Mouse (Mus musculus): ENCODE results near the gene Wars2.

Wars2 gene

DNA sequence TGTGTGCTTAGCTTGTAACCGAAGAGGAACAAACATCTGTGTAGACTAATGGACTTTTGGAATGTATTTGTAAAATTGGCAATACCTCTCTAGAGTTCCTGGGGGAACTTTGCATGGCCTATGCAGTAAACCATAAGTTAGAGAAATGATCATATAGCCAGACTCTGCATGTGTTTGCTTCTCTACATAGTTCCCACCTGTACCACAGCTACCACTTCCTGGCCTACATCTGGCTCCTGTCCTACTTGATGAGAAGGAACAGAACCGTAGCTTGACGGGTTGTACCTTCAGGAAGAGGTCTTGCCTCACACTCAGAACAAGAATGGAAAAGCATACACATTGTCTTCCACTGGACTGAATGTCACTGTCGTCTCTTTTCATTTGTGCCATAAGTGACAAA lies 52.7 kb downstream of the Wars2 start:
- DNase-seq, result no peak

DNA sequence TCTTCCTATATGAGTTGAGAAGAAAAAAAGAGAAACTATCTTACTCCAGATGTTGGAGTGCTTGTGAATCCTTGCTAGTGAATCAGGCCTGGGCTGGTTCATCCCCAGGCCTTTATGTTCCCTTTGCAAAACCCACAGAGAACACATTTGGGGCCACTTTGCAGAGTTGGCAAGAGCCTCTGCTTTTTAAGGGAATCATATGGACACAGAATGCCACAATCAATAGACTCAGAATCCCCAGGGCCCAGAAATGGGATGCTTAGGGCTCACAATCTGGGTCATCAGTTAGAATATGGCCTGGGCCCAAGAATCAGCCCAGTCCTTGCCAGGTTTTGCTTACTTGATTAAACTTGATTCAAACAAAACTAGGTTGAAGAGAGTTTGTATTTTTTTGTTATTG lies 62.5 kb downstream of the Wars2 start:
- peak; percentile 10 to 17 for DNase-seq

DNA sequence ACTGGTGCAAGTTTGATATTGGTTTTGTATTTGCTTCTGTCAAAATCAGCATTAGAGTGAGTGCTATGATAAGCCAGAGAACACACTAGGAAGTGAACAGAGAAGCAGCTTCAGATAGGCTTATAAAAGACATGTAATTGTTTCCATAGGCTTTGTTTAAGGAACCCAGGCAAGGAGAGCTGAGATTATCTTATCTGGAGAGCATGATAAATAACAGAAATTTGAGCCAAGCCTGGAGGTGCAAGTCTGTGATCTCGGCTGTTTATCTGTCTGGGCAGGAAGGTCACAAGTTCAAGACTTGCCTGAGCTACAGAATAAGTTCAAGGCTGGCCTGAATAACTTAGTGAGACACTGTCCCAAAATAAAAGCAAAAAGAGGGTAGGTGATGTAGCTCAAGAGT lies 67.5 kb downstream of the Wars2 start:
- DNase-seq, result no peak

DNA sequence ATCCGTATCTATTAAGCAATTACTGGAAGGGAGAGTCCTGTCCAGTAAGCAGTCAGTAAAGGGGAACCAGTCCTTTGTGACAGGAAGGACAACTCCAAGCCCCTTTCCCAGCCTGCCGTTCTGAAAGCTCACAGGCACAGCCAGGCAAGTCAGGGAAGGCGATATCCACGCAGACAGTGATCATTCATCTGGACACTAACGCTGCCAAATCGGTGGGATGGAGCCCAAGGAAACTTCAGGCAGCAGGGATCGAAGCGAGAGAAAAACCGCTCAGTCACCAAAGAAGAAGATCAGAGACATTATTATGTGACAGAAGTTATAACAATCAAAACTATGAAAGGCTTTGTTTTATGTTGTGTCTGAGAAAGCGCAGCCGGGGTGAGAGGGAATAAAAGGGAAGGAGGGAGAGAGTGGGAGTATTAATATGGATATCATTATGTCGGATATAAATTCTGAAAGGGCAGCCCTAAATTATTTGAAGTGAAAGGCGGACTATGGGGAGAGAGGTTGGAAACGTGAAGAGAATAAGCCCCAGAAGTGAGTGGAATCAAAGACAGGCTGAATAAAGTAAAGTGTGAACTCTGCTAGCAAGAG lies 70.3 kb downstream of the Wars2 start:
- peak in 1 of 2 experiments; percentile 4 for DNase-seq

DNA sequence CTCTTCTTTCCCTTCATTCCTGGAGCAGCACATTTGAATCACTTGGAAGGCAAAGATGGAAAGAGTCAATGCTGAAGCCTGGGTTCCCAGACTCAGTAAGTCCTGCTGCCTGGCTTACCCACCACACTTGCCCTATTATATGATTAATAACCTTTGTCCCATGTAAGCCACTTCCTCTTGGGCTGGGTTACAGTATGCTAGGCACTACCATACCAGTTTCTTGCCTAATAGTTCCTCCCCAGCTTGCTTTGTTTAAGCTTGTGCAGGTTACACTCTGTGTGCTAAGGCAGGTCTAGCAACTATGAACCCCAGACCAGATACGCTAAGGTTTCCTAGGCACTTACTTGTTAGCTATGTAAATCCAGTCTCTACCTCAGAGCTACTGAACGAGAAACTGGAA lies 86.9 kb downstream of the Wars2 start:
- DNase-seq, result no peak

DNA sequence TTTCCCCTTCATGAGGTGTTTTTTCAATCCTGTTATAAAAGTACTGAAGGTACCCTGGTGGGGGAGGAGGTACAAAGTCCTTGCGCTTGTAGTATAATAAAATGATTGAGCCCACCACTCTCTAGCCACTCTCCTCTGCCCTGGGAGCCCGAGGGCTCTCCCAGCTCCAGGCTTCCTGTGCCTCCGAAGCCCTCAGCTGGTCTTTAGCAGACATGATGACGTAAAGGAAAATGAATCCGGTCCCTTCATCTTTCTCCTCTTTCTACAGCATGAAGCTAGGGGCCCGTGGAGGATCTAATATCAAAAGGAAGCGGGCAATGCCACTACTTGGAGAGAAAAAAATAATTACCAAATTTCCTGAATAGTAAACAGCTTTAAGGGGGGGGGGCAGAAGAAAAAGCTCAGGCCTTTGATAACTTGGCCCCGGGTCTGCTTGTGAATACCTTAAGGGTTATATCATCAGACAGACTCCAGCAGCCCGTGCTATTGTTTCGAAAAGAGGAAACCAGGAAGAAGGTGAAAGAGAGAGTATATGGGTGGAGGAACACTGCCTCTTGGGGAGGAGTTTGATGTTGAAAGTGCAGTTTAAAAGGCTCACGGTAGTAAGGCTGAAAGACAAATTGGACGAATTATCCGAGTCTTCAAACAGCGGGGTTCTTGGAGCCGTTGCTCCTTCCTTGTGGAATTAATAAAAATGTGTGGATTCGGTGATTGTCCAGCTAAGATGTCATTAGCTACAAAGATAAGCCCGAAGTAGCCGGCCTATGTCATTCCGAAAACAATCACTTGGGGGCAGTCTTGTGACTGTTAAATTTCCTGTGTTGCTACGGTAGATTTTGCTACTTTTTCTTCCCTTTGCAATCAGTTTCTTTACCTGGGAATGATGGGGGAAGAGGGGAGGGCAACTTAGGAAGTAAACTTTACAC lies 92.8 kb downstream of the Wars2 start:
- DNase-seq, result peak; percentile 83

DNA sequence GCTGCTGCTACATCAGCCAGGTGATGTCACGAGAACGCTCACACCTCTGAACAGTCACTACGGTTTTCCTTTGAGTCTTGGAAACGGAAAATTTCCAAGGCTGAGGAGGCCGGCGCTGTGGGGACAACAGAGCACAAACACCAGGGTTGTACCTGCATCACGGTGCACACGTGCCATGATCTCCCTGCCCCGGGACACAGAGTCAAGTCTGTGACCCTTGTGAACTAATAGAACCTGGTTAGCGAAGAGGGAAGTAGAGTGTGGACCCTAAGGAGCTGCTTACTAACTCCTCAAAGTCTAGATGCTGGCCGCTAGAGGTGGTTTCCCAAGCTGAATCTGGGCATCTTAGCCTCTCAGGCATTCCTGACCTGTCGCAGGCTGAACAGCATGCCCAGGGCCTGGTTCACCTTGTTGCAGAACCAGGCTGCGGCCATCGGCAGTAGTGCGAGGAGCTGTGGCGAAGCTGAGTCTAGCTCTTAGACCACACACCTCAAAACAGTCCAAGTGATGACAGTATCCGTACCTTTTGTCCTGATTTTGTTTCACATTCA lies 93.5 kb downstream of the Wars2 start:
- DNase-seq, result peak in 1 of 2 experiments; percentile 17

DNA sequence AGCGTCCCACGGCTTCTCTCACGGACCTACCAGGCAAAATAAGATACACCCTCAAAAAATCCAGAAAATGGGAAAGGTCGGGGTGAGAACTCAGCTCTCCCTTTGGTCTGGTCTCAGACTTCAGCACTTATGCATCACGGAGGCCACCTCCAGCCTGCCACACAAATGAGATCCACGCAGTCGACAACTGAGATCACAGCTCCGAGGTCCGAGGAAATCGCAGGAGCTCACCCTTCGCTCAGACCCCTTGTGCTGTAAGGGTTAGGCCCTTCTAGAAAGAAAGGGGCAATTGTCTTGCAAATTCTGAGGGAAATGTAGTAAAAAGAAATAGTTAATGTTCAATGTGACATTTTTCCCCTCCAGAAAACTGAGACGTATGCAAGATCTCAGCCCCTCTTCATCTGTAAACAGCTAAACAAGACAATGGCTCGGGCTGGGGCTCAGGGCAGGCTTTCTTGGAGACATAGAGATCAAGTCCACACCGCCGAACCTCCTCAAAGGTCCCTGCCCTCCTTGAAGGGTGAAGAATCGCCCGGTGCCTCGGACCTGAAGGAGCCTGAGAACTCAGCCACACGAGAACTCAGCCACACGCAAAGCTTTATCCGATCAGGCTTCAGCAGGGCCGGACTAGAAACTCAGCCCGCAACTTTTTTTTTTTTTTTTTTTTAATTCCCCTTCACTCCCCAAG lies 94.4 kb downstream of the Wars2 start:
- no peak for DNase-seq

DNA sequence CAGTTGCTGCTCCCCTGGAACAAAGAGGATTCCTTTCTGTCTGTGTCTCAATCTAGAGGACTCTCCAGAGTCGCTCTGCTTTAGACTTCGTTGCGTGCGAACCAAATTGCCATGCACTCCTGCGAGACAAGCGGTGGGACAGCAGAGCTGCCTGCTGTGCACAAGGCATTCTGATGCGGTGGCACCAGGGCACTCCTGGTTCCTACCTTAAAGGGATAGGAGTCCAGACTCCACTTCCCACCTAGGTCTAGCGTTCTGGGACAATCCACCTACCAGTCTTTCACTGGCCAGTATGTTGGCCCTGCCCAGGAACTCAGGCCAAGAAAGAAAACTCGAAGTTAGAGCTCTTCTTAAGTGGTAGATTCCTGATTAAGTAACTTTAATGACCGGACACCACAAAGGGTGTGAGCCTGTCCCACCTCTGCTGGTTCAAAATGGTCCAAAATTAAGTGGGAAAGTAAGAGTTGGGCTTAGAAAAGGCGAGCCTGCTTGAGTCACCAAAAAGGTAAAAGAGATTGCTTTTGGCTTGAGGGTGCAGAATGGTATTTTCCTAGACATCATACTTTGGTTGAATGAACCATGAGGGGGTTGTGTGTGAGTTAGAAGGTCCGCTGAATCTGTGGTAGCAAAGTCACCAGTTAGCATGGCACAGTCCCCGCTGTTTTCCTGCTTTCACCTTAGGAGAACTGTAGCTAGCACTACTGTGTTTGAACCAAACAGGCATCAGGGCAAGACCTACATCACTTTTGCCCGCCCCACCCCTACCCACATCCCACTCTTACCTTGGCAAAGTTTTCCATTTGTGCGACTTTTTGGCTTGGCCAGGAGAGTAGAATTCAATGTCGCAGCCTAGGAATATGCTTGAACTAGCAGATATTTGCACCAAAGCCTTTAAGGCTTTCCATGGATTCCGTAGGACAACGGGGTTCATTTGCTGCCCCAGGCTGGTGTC lies 95.2 kb downstream of the Wars2 start:
- peak in 1 of 2 experiments; percentile 6 for DNase-seq

DNA sequence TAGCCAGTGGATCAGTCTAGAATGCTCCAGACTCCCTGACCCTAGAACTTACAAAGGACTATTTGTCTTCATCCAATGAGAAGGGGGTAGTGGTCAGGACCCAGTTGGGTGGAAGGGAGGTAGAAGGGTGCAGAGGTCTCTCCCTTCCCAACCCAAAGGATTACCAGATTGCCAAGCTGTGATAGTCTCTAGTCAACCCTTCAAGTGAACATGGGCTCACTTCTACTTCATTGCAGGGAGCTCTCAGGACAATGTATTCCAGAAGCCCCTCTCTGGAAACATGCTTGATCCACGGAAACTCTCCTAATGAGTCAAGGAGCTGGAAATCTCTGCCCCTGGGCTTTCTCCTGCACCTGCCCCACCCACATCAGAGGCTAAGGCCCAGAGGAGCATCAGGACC lies 97.8 kb downstream of the Wars2 start:
- no peak for DNase-seq

DNA sequence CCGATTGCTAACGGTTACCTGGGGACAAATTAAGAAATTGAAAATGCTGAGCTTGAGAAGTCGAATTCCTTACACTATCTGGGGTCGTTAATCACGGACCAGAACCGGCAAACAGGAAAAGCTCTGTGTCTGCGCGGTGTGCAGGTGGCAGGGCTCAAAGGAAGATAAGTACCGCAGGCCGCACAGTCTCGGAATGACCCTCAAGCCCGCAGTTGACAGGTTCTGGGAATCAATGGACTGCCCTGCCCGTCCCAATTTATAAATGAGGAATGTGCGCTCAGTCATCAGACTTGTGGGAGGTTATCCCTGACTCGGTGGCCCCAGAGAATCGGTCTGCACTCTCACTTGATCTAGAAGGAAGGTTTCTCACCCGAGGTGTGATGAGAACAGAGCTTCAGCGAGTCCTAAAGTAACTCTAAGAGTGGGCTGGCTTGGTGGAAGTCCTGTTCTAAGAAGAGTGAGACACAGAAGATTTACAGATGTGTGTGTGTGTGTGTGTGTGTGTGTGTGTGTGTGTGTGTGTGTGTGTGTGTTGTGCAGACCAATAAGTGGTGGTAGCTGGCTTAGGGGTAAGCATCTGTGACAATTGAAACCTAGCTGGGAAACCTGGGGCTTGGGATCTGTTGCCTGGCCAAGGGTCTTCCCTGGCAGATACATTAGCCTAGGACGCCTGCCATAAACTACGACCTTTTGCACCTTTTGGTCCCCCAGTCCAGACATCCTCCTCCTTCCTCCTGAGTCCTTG lies 98.6 kb downstream of the Wars2 start:
- no peak for DNase-seq

DNA sequence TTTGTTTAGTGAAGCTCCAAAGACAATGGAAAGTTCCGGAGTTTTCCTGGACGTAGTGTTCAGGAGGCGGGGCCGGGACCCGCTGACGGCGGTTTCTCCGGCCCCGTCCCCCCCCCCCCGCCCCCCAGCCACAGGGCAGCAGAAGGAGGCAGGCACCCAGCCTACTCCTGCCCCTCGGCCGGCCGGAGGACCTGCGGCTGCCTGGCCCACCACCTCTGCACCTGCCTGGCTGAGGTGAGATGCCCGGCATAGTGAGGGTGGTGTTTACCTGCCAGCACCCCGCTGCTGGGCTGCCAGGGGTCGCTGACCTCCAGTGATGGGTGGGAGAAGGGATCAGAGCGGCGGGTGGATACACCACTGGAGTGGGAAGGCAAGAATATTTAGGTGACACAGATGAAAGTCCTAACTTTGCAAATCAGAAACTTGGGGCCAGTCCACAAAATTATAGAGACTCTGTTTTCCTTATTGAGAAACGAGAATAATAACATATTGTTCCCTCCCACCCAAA lies 99.4 kb downstream of the Wars2 start, which contains the start of gene Tbx15:
TSS of gene Tbx15 (plus strand) at position 169 of the 508 bp plus-strand sequence.
- no peak for DNase-seq

DNA sequence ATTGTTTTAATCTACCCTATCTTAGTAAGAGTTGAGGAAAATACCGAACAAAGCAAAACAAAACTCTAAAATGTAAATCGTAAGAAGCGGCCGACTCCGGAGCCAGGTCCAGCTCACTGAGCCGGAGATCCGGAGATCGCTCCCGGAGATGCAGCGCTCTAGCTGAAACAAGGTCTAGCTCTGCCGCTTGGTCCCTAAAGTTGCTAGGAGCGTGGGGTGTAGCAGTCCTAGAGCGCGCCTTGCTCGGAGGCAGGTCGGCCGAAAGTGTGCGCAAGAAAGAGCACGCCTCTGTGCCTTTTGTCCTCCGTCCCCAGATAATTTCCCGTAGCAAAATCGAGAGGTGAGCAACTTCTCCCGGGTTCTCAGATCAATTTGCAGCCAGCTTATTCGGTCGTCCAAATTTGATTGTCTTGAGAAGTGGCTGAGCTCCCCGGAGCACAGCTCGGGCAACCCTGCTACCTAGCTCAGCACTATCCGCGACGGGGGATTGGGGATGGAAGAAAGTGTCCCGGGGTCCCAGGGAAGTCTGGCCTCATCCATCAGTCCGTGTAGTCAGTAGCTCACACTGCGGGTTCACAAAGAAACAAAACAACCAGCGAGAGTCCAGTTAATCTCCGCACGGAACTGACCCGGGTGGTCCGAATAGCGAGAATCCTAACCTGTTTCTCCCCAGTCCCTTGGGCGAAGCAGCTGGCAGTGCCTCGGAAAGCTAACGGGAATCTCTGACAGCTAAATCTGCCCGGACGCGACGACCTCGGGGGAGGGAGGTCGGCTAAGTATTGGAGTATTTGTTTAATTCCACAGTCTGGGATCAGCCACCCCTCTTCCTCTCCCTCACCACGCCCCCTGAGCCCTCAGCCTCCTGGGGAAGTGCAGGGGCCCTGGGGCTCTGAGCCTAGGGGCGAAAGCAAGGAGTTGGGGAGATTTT lies 100.2 kb downstream of the Wars2 start:
- DNase-seq, result peak in 1 of 2 experiments; percentile 29

DNA sequence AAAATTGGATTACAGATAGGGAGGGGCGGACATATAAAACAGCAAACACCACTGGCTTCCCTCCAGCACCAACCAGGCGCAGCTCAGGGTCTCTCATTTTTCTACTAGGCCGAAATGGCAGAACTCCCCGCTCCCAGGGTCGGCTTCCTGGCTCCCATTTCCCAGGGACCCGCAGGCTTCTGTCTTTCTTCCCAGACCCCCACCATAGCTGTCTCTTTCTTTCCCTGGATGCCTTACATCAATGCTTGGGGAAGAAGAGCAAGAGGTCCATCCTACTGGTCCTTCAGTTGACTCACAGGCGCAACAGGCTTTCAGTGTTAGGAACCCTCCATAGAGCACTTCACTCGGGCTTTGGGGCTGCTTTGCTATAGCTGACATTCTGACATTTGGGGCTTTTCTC lies 101.6 kb downstream of the Wars2 start:
- DNase-seq, result no peak

DNA sequence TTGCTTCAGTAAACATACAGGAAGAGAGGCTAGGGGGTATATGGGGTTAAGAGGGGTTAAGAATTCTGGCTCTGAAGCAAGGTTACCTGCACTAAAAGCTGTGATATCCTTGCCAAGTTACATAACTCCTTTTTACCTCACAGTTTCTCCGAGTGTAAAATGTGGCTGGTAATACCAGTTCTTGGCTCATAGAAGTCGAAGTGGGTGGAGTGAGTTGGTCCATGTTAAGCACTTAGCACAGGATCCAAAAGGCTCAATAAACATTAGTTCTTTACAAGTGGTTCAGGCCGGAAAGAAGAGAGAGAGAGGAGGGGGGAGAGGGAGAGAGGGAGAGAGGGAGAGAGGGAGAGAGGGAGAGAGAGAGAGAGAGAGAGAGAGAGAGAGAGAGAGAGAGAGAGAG lies 104.5 kb downstream of the Wars2 start:
- no peak for DNase-seq

DNA sequence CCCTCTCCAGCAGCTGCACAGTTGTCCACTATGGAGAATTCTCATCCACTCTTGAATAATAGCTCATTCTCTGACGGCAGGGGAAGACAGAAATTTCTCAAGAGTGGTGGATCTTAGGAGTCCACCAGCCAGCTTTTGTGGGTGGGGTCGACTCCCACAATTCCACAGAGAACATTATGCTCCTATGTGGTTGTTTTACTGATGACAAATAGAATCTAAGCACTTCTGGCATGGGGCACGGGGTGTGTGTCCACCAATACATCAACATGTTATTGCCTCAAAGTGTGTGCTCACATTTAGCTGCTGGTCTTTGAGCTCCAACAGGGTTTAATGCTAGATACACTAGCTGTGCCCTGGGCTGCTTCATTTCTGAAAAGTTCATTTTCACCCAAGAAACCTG lies 105.8 kb downstream of the Wars2 start:
- DNase-seq, result no peak

DNA sequence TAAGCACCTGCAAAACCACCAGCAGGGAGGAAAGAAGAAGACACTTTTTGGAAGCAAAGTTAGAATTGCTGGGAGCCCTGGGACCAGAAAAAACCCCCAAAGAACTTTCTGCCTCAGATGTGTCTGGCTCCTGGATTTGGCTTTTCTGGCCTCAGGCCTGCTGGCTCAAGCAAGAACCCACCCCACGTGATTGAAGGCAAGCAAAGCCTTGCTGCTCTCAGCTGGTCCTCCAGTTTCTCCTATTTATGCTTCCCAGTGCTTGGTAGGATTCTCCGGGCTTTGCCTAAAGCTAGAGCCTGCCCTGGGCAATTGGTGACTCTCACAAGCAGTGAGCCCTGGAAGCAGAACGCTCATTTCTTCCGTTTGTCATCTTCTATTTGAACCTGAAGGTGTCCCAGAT lies 106.7 kb downstream of the Wars2 start:
- DNase-seq, result no peak

DNA sequence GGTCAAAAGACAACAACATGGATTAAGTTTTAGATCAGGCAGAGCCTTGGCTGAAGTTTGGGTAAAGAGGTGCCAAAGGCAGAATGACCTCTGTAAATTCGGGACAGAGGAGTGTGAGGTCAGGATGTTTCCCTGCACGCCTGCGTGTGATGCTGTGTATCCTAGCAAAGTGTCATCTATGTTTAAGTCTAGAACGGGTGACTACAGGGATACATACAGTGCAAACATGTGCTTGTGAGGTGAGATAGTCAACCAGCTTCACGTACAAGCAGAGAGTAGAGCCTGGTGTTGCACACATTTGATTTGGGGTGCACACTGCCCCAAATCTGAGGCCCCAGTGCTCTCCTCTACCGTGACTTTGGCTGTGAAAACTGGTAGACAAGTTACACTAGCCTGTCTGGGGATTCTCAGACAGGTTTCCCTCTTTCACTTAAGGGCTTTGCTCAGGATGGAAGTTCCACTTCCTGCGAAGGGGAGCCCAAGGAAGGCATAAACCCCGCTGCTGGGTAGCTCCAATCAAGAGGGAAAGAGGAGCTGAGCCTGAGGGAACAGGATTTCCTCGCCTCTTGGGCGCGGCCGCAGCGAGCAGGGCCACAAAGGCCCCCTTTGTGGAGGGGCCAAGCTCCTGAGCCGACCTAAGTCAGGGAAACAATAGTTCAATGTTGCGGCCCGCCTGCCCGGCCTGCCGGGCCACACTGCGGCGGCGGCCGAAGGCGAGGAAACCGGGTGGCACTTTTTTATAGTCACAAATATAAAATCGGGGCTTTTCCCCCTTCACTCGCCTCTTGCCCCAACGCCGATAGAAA lies 107.3 kb downstream of the Wars2 start:
- no peak for DNase-seq
